In the genomic region with DNA sequence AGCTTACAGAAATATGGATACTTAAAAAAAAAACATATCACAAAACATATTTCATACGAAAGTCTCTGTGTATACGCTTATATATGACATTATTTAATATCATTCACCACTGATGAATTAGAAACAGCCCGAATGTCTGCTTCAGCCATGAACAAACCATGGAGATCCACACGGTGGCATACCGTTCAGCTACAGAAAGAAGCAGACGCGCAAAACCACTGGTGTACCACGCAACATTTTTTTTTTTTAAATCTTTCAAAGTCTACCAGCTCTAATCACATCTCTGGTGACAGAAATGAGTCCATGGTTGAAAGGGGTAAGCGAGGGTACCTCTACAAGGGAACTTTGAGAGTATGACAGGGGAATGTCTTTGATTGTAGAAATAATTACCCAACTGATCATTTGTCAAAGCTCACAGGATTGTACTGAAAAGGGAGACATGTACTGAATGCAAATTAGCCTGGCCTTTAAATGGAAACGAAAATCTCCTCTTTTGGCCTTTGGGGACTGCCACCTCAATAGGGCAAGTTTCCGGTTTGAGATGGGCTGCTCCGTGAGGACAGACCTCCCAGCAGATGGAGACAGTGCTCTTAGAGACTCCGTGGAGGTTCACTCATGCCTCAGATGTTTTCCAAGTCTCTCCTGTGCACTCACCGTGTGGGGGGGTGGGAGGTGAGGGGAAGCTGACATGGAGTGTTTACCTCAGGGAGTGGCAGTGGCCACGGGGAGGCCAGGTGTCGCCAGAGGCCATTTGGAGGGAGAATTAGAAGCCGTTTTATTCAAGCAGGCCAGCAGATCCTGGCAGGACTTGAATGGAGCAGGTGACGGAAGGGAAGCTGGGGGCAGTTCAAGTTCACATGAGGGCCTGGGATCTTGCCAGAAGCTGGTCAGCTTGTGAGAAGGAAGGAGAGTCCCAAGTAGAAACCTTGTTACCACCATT, we compare ENCODE assay signal across 9 mouse cellular contexts.
DNase-seq lines count a peak whose midpoint lies in the region; ATAC-seq and TF ChIP-seq lines count a peak whose summit lies in the region.
"Had no signal": no experiment of that assay in that cellular context is flagged by ENCODE, and none has a peak within 500 bp of the region (broad histone marks: within the 10 kb centered on the region; RNA-seq: fewer than 3 reads in every experiment).

No protein-coding gene starts in this region.

- H3K9me3 ChIP-seq in forebrain, postnatal 0 days (ENCODE audit: low read length), result no peaks in the 10 kb centered on the region
- no peaks in the 10 kb centered on the region for H3K9me3 ChIP-seq in kidney, embryonic 14.5 days (ENCODE audit: control insufficient read depth, low read length)
- no peaks in the 10 kb centered on the region for H3K9me3 ChIP-seq in midbrain, embryonic 14.5 days (ENCODE audit: control insufficient read depth, low read length)

- H3K4me1 ChIP-seq in forebrain, postnatal 0 days (ENCODE audit: insufficient read depth), result peaks cover 12% of the 10 kb centered on the region; the same call in 1 of the 2 replicates
- H3K4me1 ChIP-seq in kidney, embryonic 14.5 days (ENCODE audit: control insufficient read depth, insufficient read depth, low read length), result peaks cover 23% of the 10 kb centered on the region
- H3K4me1 ChIP-seq in midbrain, embryonic 14.5 days (ENCODE audit: control insufficient read depth, insufficient read depth, low read length), result peaks cover 32% of the 10 kb centered on the region

- 14% methylated on average over 18 of the region's 18 CpGs for WGBS in forebrain, postnatal 0 days
- 49% methylated on average over 18 of the region's 18 CpGs for WGBS in kidney, embryonic 14.5 days
- 27% methylated on average over 18 of the region's 18 CpGs for WGBS in midbrain, embryonic 14.5 days

- H3K36me3 ChIP-seq in forebrain, postnatal 0 days (ENCODE audit: insufficient read depth), result no peaks in the 10 kb centered on the region
- no peaks in the 10 kb centered on the region for H3K36me3 ChIP-seq in kidney, embryonic 14.5 days (ENCODE audit: control insufficient read depth, insufficient read depth, low read length)
- no peaks in the 10 kb centered on the region for H3K36me3 ChIP-seq in midbrain, embryonic 14.5 days (ENCODE audit: control insufficient read depth, insufficient read depth, low read length)

- 0 out of 2 replicates have a peak overlapping the region, but pooled peaks have one; percentile 6 for H3K27ac ChIP-seq in layer of hippocampus, adult 2 months
- H3K27ac ChIP-seq in forebrain, postnatal 0 days (ENCODE audit: low read depth, low read length), result no peak overlapping the region
- 0 out of 2 replicates have a peak overlapping the region, but pooled peaks have one; percentile 4 for H3K27ac ChIP-seq in kidney, embryonic 14.5 days (ENCODE audit: low read depth, low read length)
- H3K27ac ChIP-seq in midbrain, embryonic 14.5 days (replicated peaks; ENCODE audit: low read depth, low read length), result 0 out of 2 replicates have a peak overlapping the region, but pooled peaks have one; percentile 71
- H3K27ac ChIP-seq: liver, embryonic 14.5 days had no signal

- H3K9ac ChIP-seq in forebrain, postnatal 0 days, result 0 out of 2 replicates have a peak overlapping the region, but pooled peaks have one; percentile 14
- H3K9ac ChIP-seq in kidney, embryonic 14.5 days (ENCODE audit: low read depth, low read length), result no peak overlapping the region
- H3K9ac ChIP-seq in midbrain, embryonic 14.5 days (replicated peaks; ENCODE audit: low read length), result no peak overlapping the region
- H3K9ac ChIP-seq: liver, embryonic 14.5 days had no signal

- ATAC-seq in forebrain, postnatal 0 days, result peak; percentile 67
- peak; percentile 63 for ATAC-seq in kidney, embryonic 14.5 days (ENCODE audit: low FRiP score, low TSS enrichment)
- ATAC-seq in midbrain, embryonic 14.5 days (ENCODE audit: low FRiP score, low TSS enrichment), result peak; percentile 35; the same call in 1 of the 2 replicates
- no peak for ATAC-seq in megakaryocyte, adult 5-6 weeks (ENCODE audit: poor library complexity, severe bottlenecking)

- TF ChIP-seq POLR2A in brain, embryonic 14.5 days (IDR thresholded peaks at IDR 0.05; ENCODE audit: borderline replicate concordance, extremely low read depth, insufficient read depth, insufficient read length, poor library complexity, severe bottlenecking), result no peak

- no peak overlapping the region; the same call in 1 of the 2 replicates for H3K4me3 ChIP-seq in layer of hippocampus, adult 2 months
- no peak overlapping the region for H3K4me3 ChIP-seq in forebrain, postnatal 0 days (ENCODE audit: low read depth, low read length)
- H3K4me3 ChIP-seq in kidney, embryonic 14.5 days (ENCODE audit: low read length), result no peak overlapping the region
- H3K4me3 ChIP-seq in midbrain, embryonic 14.5 days (replicated peaks; ENCODE audit: low read depth, low read length), result no peak overlapping the region

- peak; percentile 70 for TF ChIP-seq CTCF in layer of hippocampus, adult 2 months (conservative IDR thresholded peaks at IDR 0.05)
- 0 out of 2 replicates have a peak, but pooled peaks have one; percentile 16 for TF ChIP-seq CTCF in brain, embryonic 14.5 days (IDR thresholded peaks at IDR 0.05; ENCODE audit: borderline replicate concordance, extremely low read depth, insufficient read depth, insufficient read length)
- TF ChIP-seq CTCF in forebrain, postnatal 0 days (IDR thresholded peaks at IDR 0.05; ENCODE audit: low read depth), result peak; percentile 53

- H3K4me2 ChIP-seq in forebrain, postnatal 0 days (ENCODE audit: low read depth), result peak overlapping the region; percentile 31
- no peak overlapping the region for H3K4me2 ChIP-seq in kidney, embryonic 14.5 days (replicated peaks; ENCODE audit: low read depth, low read length)
- H3K4me2 ChIP-seq in midbrain, embryonic 14.5 days (ENCODE audit: low read length), result peak overlapping the region; percentile 33

- no peak for DNase-seq in layer of hippocampus, adult 2 months (ENCODE audit: low spot score in 2 of 2)
- no peak for DNase-seq in layer of hippocampus, adult 11-12 months (ENCODE audit: low spot score)
- peak; percentile 89 for DNase-seq in brain, embryonic 14.5 days (ENCODE audit: low read depth)
- peak; percentile 72 for DNase-seq in forebrain, postnatal 0 days
- DNase-seq in midbrain, embryonic 14.5 days, result peak; percentile 73
- DNase-seq in c-Kit-positive CD71-positive TER-119-positive erythroid progenitor cells, embryonic 14.5 days (ENCODE audit: low spot score), result no peak

- H3K27me3 ChIP-seq in forebrain, postnatal 0 days (ENCODE audit: insufficient read depth, low read length), result no peaks in the 10 kb centered on the region
- no peaks in the 10 kb centered on the region for H3K27me3 ChIP-seq in kidney, embryonic 14.5 days (ENCODE audit: control insufficient read depth, insufficient read depth, low read length)
- no peaks in the 10 kb centered on the region for H3K27me3 ChIP-seq in midbrain, embryonic 14.5 days (ENCODE audit: control insufficient read depth, insufficient read depth, low read length)

Comparison
In these comparisons a context has a peak if more than half of its experiments do, and no peak if none do; other contexts are left out.
1. DNase-seq: peak in brain, embryonic 14.5 days (single experiment), forebrain, postnatal 0 days (single experiment) and midbrain, embryonic 14.5 days (single experiment); none in layer of hippocampus, adult 2 months (0 of 2), layer of hippocampus, adult 11-12 months (single experiment) and c-Kit-positive CD71-positive TER-119-positive erythroid progenitor cells, embryonic 14.5 days (single experiment).
2. CTCF ChIP-seq: peak in every context shown above with its lines; median percentile 70 in layer of hippocampus, adult 2 months; 53 in forebrain, postnatal 0 days; 16 in brain, embryonic 14.5 days.